Mouse (Mus musculus): ENCODE results near the gene Slc41a2. TPM values are rescaled to one million over a fixed set of nuclear protein-coding genes. Genes with fewer than 3 reads are reported as not detected.
A peak's percentile ranks its signal among the peaks of the same experiment; 100 is the strongest.

Slc41a2 gene
- total and polyA plus RNA-seq, 2 experiments from 2014 or later, result 0.45 to 5.6 TPM

GRCm38 (mm10) chr10:83264056-83264455 is 73.6 kb downstream of the Slc41a2 start:
- WGBS, result 47% methylated on average over 2 of the region's 2 CpGs
- DNase-seq (ENCODE audit: low spot score) (no peak), ATAC-seq (ENCODE audit: insufficient read depth, low read depth) (no peak)
- H3K4me1 ChIP-seq (ENCODE audit: control insufficient read depth, insufficient read depth), result no peaks in the 10 kb centered on the region
- no peaks in the 10 kb centered on the region for H3K27me3 ChIP-seq (ENCODE audit: control insufficient read depth, insufficient read depth, low read length)
- no peak for TF ChIP-seq EP300 (IDR thresholded peaks at IDR 0.05; ENCODE audit: low read depth)
- no peak for TF ChIP-seq CTCF (IDR thresholded peaks at IDR 0.05; ENCODE audit: low read depth)
- H3K9ac ChIP-seq (replicated peaks; ENCODE audit: low read depth, low read length), result no peak overlapping the region
- no peak overlapping the region for H3K4me2 ChIP-seq (ENCODE audit: low read depth, low read length)
- H3K36me3 ChIP-seq (replicated peaks; ENCODE audit: control insufficient read depth, insufficient read depth, low read length), result no peaks in the 10 kb centered on the region
- H3K4me3 ChIP-seq (ENCODE audit: low read depth, low read length), result no peak overlapping the region
- H3K9me3 ChIP-seq (replicated peaks; ENCODE audit: control insufficient read depth, low read length), result no peaks in the 10 kb centered on the region
- H3K27ac ChIP-seq (ENCODE audit: low read depth), result no peak overlapping the region

- H3K9ac ChIP-seq (replicated peaks; ENCODE audit: low read depth, low read length), result no peak overlapping the region
- DNase-seq (ENCODE audit: low spot score) (no peak), ATAC-seq (ENCODE audit: insufficient read depth, low read depth) (no peak)
- H3K4me1 ChIP-seq (ENCODE audit: control insufficient read depth, insufficient read depth), result no peaks in the 10 kb centered on the region
- H3K27me3 ChIP-seq (ENCODE audit: control insufficient read depth, insufficient read depth, low read length), result no peaks in the 10 kb centered on the region
- no peaks in the 10 kb centered on the region for H3K9me3 ChIP-seq (replicated peaks; ENCODE audit: control insufficient read depth, low read length)
- H3K4me3 ChIP-seq (ENCODE audit: low read depth, low read length), result no peak overlapping the region
- no peak overlapping the region for H3K4me2 ChIP-seq (ENCODE audit: low read depth, low read length)
- no peaks in the 10 kb centered on the region for H3K36me3 ChIP-seq (replicated peaks; ENCODE audit: control insufficient read depth, insufficient read depth, low read length)
- H3K27ac ChIP-seq (ENCODE audit: low read depth), result no peak overlapping the region
- WGBS, result 59% methylated on average over 4 of the region's 4 CpGs
- TF ChIP-seq CTCF (IDR thresholded peaks at IDR 0.05; ENCODE audit: low read depth), result no peak
- no peak for TF ChIP-seq EP300 (IDR thresholded peaks at IDR 0.05; ENCODE audit: low read depth)
These were observed 76.4 kb downstream of the Slc41a2 start for GRCm38 (mm10) chr10:83261264-83261663.

GRCm38 (mm10) chr10:83251377-83251776 is 86.3 kb downstream of the Slc41a2 start:
- ATAC-seq (ENCODE audit: insufficient read depth, low read depth) (no peak), DNase-seq (ENCODE audit: low spot score) (no peak)
- 64% methylated on average over 8 of the region's 8 CpGs for WGBS
- H3K36me3 ChIP-seq (replicated peaks; ENCODE audit: control insufficient read depth, insufficient read depth, low read length), result no peaks in the 10 kb centered on the region
- H3K9ac ChIP-seq (replicated peaks; ENCODE audit: low read depth, low read length), result no peak overlapping the region
- H3K4me1 ChIP-seq (ENCODE audit: control insufficient read depth, insufficient read depth), result no peaks in the 10 kb centered on the region
- H3K4me3 ChIP-seq (ENCODE audit: low read depth, low read length), result no peak overlapping the region
- H3K4me2 ChIP-seq (ENCODE audit: low read depth, low read length), result no peak overlapping the region
- no peaks in the 10 kb centered on the region for H3K27me3 ChIP-seq (ENCODE audit: control insufficient read depth, insufficient read depth, low read length)
- no peaks in the 10 kb centered on the region for H3K9me3 ChIP-seq (replicated peaks; ENCODE audit: control insufficient read depth, low read length)
- no peak overlapping the region for H3K27ac ChIP-seq (ENCODE audit: low read depth)
- TF ChIP-seq EP300 (IDR thresholded peaks at IDR 0.05; ENCODE audit: low read depth) (no peak), CTCF (IDR thresholded peaks at IDR 0.05; ENCODE audit: low read depth) (peak; percentile 23; the same call in 1 of the 2 replicates)

- H3K4me3 ChIP-seq (ENCODE audit: low read depth, low read length), result no peak overlapping the region
- no peak overlapping the region for H3K27ac ChIP-seq (ENCODE audit: low read depth)
- no peaks in the 10 kb centered on the region for H3K27me3 ChIP-seq (ENCODE audit: control insufficient read depth, insufficient read depth, low read length)
- ATAC-seq (ENCODE audit: insufficient read depth, low read depth), result no peak
- H3K4me1 ChIP-seq (ENCODE audit: control insufficient read depth, insufficient read depth), result no peaks in the 10 kb centered on the region
- no peak overlapping the region for H3K4me2 ChIP-seq (ENCODE audit: low read depth, low read length)
- H3K9ac ChIP-seq (replicated peaks; ENCODE audit: low read depth, low read length), result no peak overlapping the region
- H3K9me3 ChIP-seq (replicated peaks; ENCODE audit: control insufficient read depth, low read length), result no peaks in the 10 kb centered on the region
- no peak for DNase-seq (ENCODE audit: low spot score)
- no peak for TF ChIP-seq CTCF (IDR thresholded peaks at IDR 0.05; ENCODE audit: low read depth)
- no peak for TF ChIP-seq EP300 (IDR thresholded peaks at IDR 0.05; ENCODE audit: low read depth)
- H3K36me3 ChIP-seq (replicated peaks; ENCODE audit: control insufficient read depth, insufficient read depth, low read length), result no peaks in the 10 kb centered on the region
- 71% methylated on average over 7 of the region's 7 CpGs for WGBS
These were observed 89.6 kb downstream of the Slc41a2 start for GRCm38 (mm10) chr10:83248036-83248435.

GRCm38 (mm10) chr10:83245720-83246119 is 92.0 kb downstream of the Slc41a2 start:
- DNase-seq (ENCODE audit: low spot score) (no peak), ATAC-seq (ENCODE audit: insufficient read depth, low read depth) (no peak)
- no peak overlapping the region for H3K9ac ChIP-seq (replicated peaks; ENCODE audit: low read depth, low read length)
- H3K36me3 ChIP-seq (replicated peaks; ENCODE audit: control insufficient read depth, insufficient read depth, low read length), result no peaks in the 10 kb centered on the region
- no peak overlapping the region for H3K4me3 ChIP-seq (ENCODE audit: low read depth, low read length)
- H3K27ac ChIP-seq (ENCODE audit: low read depth), result no peak overlapping the region
- H3K4me2 ChIP-seq (ENCODE audit: low read depth, low read length), result no peak overlapping the region
- H3K27me3 ChIP-seq (ENCODE audit: control insufficient read depth, insufficient read depth, low read length), result no peaks in the 10 kb centered on the region
- TF ChIP-seq CTCF (IDR thresholded peaks at IDR 0.05; ENCODE audit: low read depth), result no peak
- no peak for TF ChIP-seq EP300 (IDR thresholded peaks at IDR 0.05; ENCODE audit: low read depth)
- 75% methylated on average over 7 of the region's 7 CpGs for whole genome bisulfite sequencing
- peaks cover 6% of the 10 kb centered on the region; the same call in 1 of the 2 replicates for H3K4me1 ChIP-seq (ENCODE audit: control insufficient read depth, insufficient read depth)
- H3K9me3 ChIP-seq (replicated peaks; ENCODE audit: control insufficient read depth, low read length), result no peaks in the 10 kb centered on the region

GRCm38 (mm10) chr10:83244131-83244530 is 93.6 kb downstream of the Slc41a2 start:
- ATAC-seq (ENCODE audit: insufficient read depth, low read depth), result no peak
- H3K4me3 ChIP-seq (ENCODE audit: low read depth, low read length), result no peak overlapping the region
- DNase-seq (ENCODE audit: low spot score), result no peak
- H3K36me3 ChIP-seq (replicated peaks; ENCODE audit: control insufficient read depth, insufficient read depth, low read length), result no peaks in the 10 kb centered on the region
- H3K27ac ChIP-seq (ENCODE audit: low read depth), result no peak overlapping the region
- no peak overlapping the region for H3K4me2 ChIP-seq (ENCODE audit: low read depth, low read length)
- H3K4me1 ChIP-seq (ENCODE audit: control insufficient read depth, insufficient read depth), result peaks cover 6% of the 10 kb centered on the region; the same call in 1 of the 2 replicates
- WGBS, result 61% methylated on average over 6 of the region's 6 CpGs
- no peaks in the 10 kb centered on the region for H3K27me3 ChIP-seq (ENCODE audit: control insufficient read depth, insufficient read depth, low read length)
- H3K9ac ChIP-seq (replicated peaks; ENCODE audit: low read depth, low read length), result no peak overlapping the region
- no peak for TF ChIP-seq CTCF (IDR thresholded peaks at IDR 0.05; ENCODE audit: low read depth)
- TF ChIP-seq EP300 (IDR thresholded peaks at IDR 0.05; ENCODE audit: low read depth), result no peak
- H3K9me3 ChIP-seq (replicated peaks; ENCODE audit: control insufficient read depth, low read length), result no peaks in the 10 kb centered on the region
